Mouse (Mus musculus) stomach, embryonic 15.5 days (tissue): ENCODE measurements around the gene Ferd3l. TPM values are rescaled to one million over a fixed set of nuclear protein-coding genes. Genes with fewer than 3 reads are reported as not detected.

ENCODE experiments used
- ATAC-seq: fragments of 200-750 bp; cut with Nextera tagmentation; 2 replicates; pipeline ENCODE4 v1.8.0; 2017; ENCODE audit warnings: low read depth, moderate number of reproducible peaks, moderate TSS enrichment; ENCODE audit not compliant: insufficient read depth, low FRiP score
- H3K27ac ChIP-seq: fragments of 300-500 bp; sonication (generic); 2 replicates; pipeline ENCODE4 v1.5.1; 2015; ENCODE audit warnings: mild to moderate bottlenecking, inconsistent platforms
- H3K27me3 ChIP-seq: fragments of 300-500 bp; sonication (generic); replicated peaks from 2 replicates; pipeline ENCODE4 v1.6.1; 2015; ENCODE audit warnings: inconsistent platforms
- H3K36me3 ChIP-seq: fragments of 300-500 bp; sonication (generic); 2 replicates; pipeline ENCODE4 v1.6.1; 2015; ENCODE audit warnings: inconsistent platforms
- H3K4me1 ChIP-seq: fragments of 300-500 bp; sonication (generic); 2 replicates; pipeline ENCODE4 v1.6.1; 2015; ENCODE audit warnings: inconsistent platforms
- H3K4me2 ChIP-seq: fragments of 300-500 bp; sonication (generic); 2 replicates; pipeline ENCODE4 v1.6.1; 2015; ENCODE audit warnings: mild to moderate bottlenecking, inconsistent platforms
- H3K4me3 ChIP-seq: fragments of 300-500 bp; sonication (generic); replicated peaks from 2 replicates; pipeline ENCODE4 v1.5.1; 2015; ENCODE audit warnings: inconsistent platforms
- H3K9ac ChIP-seq: fragments of 300-500 bp; sonication (generic); 2 replicates; pipeline ENCODE4 v1.6.1; 2015; ENCODE audit warnings: inconsistent platforms
- H3K9me3 ChIP-seq: fragments of 300-500 bp; sonication (generic); 2 replicates; pipeline ENCODE4 v1.6.1; 2016; ENCODE audit warnings: inconsistent platforms
- WGBS: fragments of 180-500 bp; shearing (Covaris S2); methylation state at CpG from one replicate; pipeline ENCODE4 v1.1.7; 2015; 5-methylcytosine and 5-hydroxymethylcytosine counted together
- polyA plus RNA-seq: library from polyadenylated mRNA; unstranded; fragments of >200 nt; fragmentation: Nextera tagmentation; extraction: Ambion mirVana; gene quantifications from 2 replicates; pipeline ENCODE4 v1.2.1, GENCODE M21; 2015

Ferd3l gene
- polyA plus RNA-seq, 1 experiment from 2014 or later: not detected

GRCm38 (mm10) chr12:33967514-33967913, 39.3 kb downstream of the Ferd3l start:
- H3K9ac ChIP-seq: no peak overlapping the region
- 3% methylated on average over 21 of the region's 21 CpGs for WGBS
- H3K27ac ChIP-seq: no peak overlapping the region
- H3K27me3 ChIP-seq: peaks cover 70% of the 10 kb centered on the region
- peak; percentile 22; the same call in 1 of the 2 replicates for ATAC-seq
- H3K4me2 ChIP-seq: peak overlapping the region; percentile 42
- H3K4me3 ChIP-seq: peak overlapping the region; percentile 27
- no peaks in the 10 kb centered on the region for H3K36me3 ChIP-seq
- peaks cover 20% of the 10 kb centered on the region for H3K4me1 ChIP-seq
- H3K9me3 ChIP-seq: no peaks in the 10 kb centered on the region

GRCm38 (mm10) chr12:33968041-33968897, 40.0 kb downstream of the Ferd3l start:
- Histone ChIP-seq H3K9ac (no peak overlapping the region), H3K4me1 (peaks cover 20% of the 10 kb centered on the region), H3K4me3 (0 out of 2 replicates have a peak overlapping the region, but pooled peaks have one; percentile 27), H3K9me3 (no peaks in the 10 kb centered on the region), H3K27ac (no peak overlapping the region), H3K27me3 (peaks cover 63% of the 10 kb centered on the region), H3K36me3 (no peaks in the 10 kb centered on the region), H3K4me2 (peak overlapping the region; percentile 42)
- ATAC-seq: no peak
- WGBS: 7% methylated on average over 37 of the region's 37 CpGs

- H3K4me1 ChIP-seq: peaks cover 20% of the 10 kb centered on the region
- H3K9me3 ChIP-seq: no peaks in the 10 kb centered on the region
- no peak overlapping the region for H3K9ac ChIP-seq
- no peaks in the 10 kb centered on the region for H3K36me3 ChIP-seq
- H3K4me3 ChIP-seq: no peak overlapping the region
- peaks cover 58% of the 10 kb centered on the region for H3K27me3 ChIP-seq
- 15% methylated on average over 4 of the region's 4 CpGs for WGBS
- H3K4me2 ChIP-seq: no peak overlapping the region
- ATAC-seq: no peak
- H3K27ac ChIP-seq: no peak overlapping the region
Measured at GRCm38 (mm10) chr12:33968898-33969178, 40.6 kb downstream of the Ferd3l start.

Other genes starting within 250 kb of the Ferd3l start
- gene Twist1, start 29.2 kb downstream of the Ferd3l start, polyA plus RNA-seq: 4.2 and 5.3 TPM in 2 replicates